Mouse (Mus musculus): ENCODE results near the gene Fcgrt.

- TF ChIP-seq CTCF (IDR thresholded peaks at IDR 0.05; ENCODE audit: low read depth, low read length) (no peak), POLR2A (IDR thresholded peaks at IDR 0.05; ENCODE audit: borderline replicate concordance, low read depth, low read length) (no peak)
Observed at GRCm38 (mm10) chr7:45050945-45051600, 52.6 kb downstream of the Fcgrt start.

Data from bone marrow macrophage, adult 2 months (primary cell).